Mouse (Mus musculus): ENCODE data around the gene Svs2. TPM values are rescaled to one million over a fixed set of nuclear protein-coding genes. Genes with fewer than 3 reads are reported as not detected.
A peak's percentile ranks its signal among the peaks of the same experiment; 100 is the strongest.

Svs2 gene
- total and polyA plus RNA-seq, 2 experiments from 2014 or later: not detected

DNA sequence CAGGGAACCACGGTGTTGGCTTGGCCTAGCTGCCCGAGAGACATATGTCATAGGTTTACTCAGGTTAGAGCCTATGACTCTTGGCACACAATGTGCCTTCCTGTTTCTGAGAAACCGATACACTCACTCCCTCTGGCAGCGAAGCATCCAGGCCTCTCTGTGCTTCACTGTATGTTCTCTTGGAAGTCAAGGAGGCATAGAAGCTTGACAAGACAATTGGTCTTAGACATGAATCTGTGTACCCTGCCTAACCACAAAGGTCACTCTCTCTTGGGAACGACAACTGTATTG lies 41.6 kb downstream of the Svs2 start:
- no peak for TF ChIP-seq CTCF (IDR thresholded peaks at IDR 0.05)
- no peaks in the 10 kb centered on the region for H3K36me3 ChIP-seq (ENCODE audit: insufficient read depth, low read length)
- no peaks in the 10 kb centered on the region for H3K4me1 ChIP-seq (ENCODE audit: insufficient read depth, low read length)
- H3K4me2 ChIP-seq (ENCODE audit: low read depth, low read length, poor library complexity, severe bottlenecking): no peak overlapping the region
- 93% methylated on average over 5 of the region's 5 CpGs for WGBS
- H3K9ac ChIP-seq (replicated peaks; ENCODE audit: low read length, poor library complexity, severe bottlenecking): no peak overlapping the region
- H3K4me3 ChIP-seq (ENCODE audit: low read depth, low read length): no peak overlapping the region
- H3K27me3 ChIP-seq (ENCODE audit: insufficient read depth, low read length): no peaks in the 10 kb centered on the region
- no peaks in the 10 kb centered on the region for H3K9me3 ChIP-seq (ENCODE audit: low read length)
- H3K27ac ChIP-seq (ENCODE audit: low read depth, low read length): no peak overlapping the region
- ATAC-seq (ENCODE audit: low FRiP score) (no peak), DNase-seq (ENCODE audit: low spot score) (no peak)

DNA sequence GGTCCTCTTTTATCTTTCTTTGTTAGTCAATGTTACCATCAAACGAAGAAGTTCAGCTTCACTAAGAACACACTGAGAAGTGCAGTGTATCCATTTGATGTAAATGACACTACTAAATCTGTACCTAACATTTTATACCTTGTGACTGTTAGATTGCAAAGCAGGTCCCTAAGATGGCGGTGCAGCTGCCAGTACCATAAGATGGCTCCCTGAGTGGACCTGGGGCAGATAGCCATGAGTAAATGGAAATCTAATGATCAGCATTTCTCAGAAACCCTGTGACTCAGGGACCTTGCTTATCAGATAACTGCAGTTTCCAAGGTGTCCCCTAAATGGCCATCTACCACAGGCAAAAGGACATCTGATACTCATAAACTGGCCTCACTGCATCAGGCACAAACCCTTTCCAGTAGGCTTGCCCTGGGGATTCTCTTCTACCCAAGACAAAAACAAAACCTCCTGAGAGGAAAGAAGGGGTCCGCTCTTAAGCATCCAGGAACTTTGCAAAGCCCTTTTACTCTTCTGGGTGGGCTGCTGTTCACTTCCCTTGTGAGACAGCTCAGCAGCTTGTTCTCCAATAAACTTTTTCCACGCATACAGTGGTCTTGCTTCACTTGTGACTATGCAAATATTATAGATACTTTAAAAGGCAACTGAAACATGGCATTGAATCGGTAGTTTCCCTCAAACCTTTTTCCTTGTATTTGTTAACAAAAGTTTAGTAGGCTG lies 42.1 kb downstream of the Svs2 start:
- no peaks in the 10 kb centered on the region for H3K4me1 ChIP-seq (ENCODE audit: insufficient read depth, low read length)
- no peak for ATAC-seq (ENCODE audit: low FRiP score)
- no peaks in the 10 kb centered on the region for H3K27me3 ChIP-seq (ENCODE audit: insufficient read depth, low read length)
- H3K9me3 ChIP-seq (ENCODE audit: low read length): no peaks in the 10 kb centered on the region
- H3K4me3 ChIP-seq (ENCODE audit: low read depth, low read length): no peak overlapping the region
- no peaks in the 10 kb centered on the region for H3K36me3 ChIP-seq (ENCODE audit: insufficient read depth, low read length)
- no peak for TF ChIP-seq CTCF (IDR thresholded peaks at IDR 0.05)
- 89% methylated on average over 5 of the region's 5 CpGs for WGBS
- no peak overlapping the region for H3K27ac ChIP-seq (ENCODE audit: low read depth, low read length)
- no peak overlapping the region for H3K9ac ChIP-seq (replicated peaks; ENCODE audit: low read length, poor library complexity, severe bottlenecking)
- DNase-seq (ENCODE audit: low spot score): no peak
- H3K4me2 ChIP-seq (ENCODE audit: low read depth, low read length, poor library complexity, severe bottlenecking): no peak overlapping the region

DNA sequence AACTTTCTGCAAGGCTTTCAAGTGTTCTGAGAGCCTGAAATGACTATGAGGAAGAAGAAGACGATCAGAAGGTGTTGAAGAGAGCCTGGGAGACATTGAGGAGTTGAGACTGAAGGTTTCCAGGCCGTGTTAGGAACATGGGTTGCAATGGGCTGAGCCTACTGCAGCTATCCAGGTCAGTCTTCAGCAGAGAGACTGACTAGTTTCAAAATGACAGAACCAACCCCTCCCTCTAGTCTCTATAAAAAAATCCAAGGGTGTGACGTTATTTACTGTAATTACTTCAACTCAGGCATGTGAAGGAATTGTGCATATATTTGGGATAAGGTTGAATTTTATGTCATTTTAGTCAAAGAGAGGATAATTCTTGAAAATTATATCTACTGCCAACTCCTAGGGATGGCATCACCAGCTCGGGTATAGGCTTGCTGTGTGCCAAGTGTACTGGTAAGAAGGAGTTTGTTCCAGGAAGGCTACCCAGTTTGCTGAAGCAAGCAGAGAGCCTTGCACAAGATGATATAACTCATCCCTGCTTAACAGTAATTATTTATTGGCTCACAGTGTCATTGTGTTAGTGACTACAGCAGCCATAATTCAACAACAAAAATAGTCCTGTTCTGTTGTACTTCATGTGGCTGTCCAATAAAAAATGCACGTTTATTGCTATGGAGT lies 43.2 kb downstream of the Svs2 start:
- Histone ChIP-seq H3K9me3 (ENCODE audit: low read length) (no peaks in the 10 kb centered on the region), H3K27ac (ENCODE audit: low read depth, low read length) (no peak overlapping the region), H3K27me3 (ENCODE audit: insufficient read depth, low read length) (no peaks in the 10 kb centered on the region), H3K4me1 (ENCODE audit: insufficient read depth, low read length) (no peaks in the 10 kb centered on the region), H3K9ac (replicated peaks; ENCODE audit: low read length, poor library complexity, severe bottlenecking) (no peak overlapping the region), H3K4me3 (ENCODE audit: low read depth, low read length) (no peak overlapping the region), H3K36me3 (ENCODE audit: insufficient read depth, low read length) (no peaks in the 10 kb centered on the region), H3K4me2 (ENCODE audit: low read depth, low read length, poor library complexity, severe bottlenecking) (no peak overlapping the region)
- WGBS: 82% methylated on average over 5 of the region's 5 CpGs
- no peak for TF ChIP-seq CTCF (IDR thresholded peaks at IDR 0.05)
- DNase-seq (ENCODE audit: low spot score) (no peak), ATAC-seq (ENCODE audit: low FRiP score) (no peak)

DNA sequence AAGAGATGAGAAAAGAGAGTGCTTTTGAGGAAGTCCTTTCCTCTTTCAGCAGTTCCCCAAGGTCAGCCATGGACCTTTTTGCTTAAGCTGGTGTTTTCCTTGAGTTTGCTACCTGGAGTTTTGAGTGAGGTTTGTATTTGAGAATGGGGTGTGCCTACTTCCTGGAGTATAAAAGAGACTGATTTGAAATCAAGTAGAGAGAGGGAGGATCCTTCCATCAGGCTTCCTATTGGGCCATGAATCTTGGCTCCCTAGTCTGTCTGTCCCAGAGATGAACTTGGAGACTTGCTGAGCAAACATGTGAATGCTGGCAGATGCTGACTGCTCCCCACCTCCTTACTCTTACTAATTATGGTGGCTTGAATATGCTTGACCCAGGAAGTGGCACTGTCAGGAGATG lies 46.0 kb downstream of the Svs2 start:
- no peak overlapping the region for H3K9ac ChIP-seq (replicated peaks; ENCODE audit: low read length, poor library complexity, severe bottlenecking)
- no peak for ATAC-seq (ENCODE audit: low FRiP score)
- H3K27ac ChIP-seq (ENCODE audit: low read depth, low read length): no peak overlapping the region
- no peak overlapping the region for H3K4me3 ChIP-seq (ENCODE audit: low read depth, low read length)
- H3K9me3 ChIP-seq (ENCODE audit: low read length): no peaks in the 10 kb centered on the region
- no peaks in the 10 kb centered on the region for H3K4me1 ChIP-seq (ENCODE audit: insufficient read depth, low read length)
- no peak for DNase-seq (ENCODE audit: low spot score)
- H3K4me2 ChIP-seq (ENCODE audit: low read depth, low read length, poor library complexity, severe bottlenecking): no peak overlapping the region
- H3K27me3 ChIP-seq (ENCODE audit: insufficient read depth, low read length): no peaks in the 10 kb centered on the region
- H3K36me3 ChIP-seq (ENCODE audit: insufficient read depth, low read length): no peaks in the 10 kb centered on the region
- no peak for TF ChIP-seq CTCF (IDR thresholded peaks at IDR 0.05)

GRCm38 (mm10) chr2:164190576-164190975 lies 47.7 kb downstream of the Svs2 start, which contains the start of gene Wfdc12:
TSS of gene Wfdc12 (minus strand) at chr2:164190608.
- Histone ChIP-seq H3K27ac (ENCODE audit: low read depth, low read length) (no peak within 1 kb of the TSS), H3K9me3 (ENCODE audit: low read length) (no peaks in the 10 kb centered on the region), H3K36me3 (ENCODE audit: insufficient read depth, low read length) (no peaks in the 10 kb centered on the region), H3K4me3 (ENCODE audit: low read depth, low read length) (no peak within 1 kb of the TSS), H3K4me2 (ENCODE audit: low read depth, low read length, poor library complexity, severe bottlenecking) (no peak within 1 kb of the TSS), H3K27me3 (ENCODE audit: insufficient read depth, low read length) (no peaks in the 10 kb centered on the region), H3K9ac (replicated peaks; ENCODE audit: low read length, poor library complexity, severe bottlenecking) (no peak within 1 kb of the TSS), H3K4me1 (ENCODE audit: insufficient read depth, low read length) (no peaks in the 10 kb centered on the region)
- ATAC-seq (ENCODE audit: low FRiP score) (no peak), DNase-seq (ENCODE audit: low spot score) (no peak)
- no peak for TF ChIP-seq CTCF (IDR thresholded peaks at IDR 0.05)
- 85% methylated on average over 6 of the region's 6 CpGs for WGBS

DNA sequence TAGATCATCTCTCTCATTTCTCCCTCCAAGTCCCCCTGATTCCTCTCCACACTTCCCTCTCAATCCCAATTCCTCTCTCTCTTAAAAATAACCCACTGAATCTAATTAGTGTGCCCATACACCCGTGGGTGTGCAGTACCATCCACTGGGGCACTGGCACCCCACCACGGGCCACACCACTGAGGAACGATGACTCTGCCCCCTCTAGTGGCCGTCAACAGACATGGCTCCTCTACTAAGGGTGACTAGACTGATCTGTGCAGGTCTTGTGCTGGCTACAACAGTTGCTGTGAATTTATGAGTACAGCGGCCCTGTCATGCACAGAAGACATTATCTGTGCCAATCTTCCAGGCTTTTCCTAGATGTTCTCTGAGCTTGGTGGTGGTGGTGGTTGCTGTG lies 49.5 kb downstream of the Svs2 start:
- no peak overlapping the region for H3K4me2 ChIP-seq (ENCODE audit: low read depth, low read length, poor library complexity, severe bottlenecking)
- no peaks in the 10 kb centered on the region for H3K4me1 ChIP-seq (ENCODE audit: insufficient read depth, low read length)
- no peaks in the 10 kb centered on the region for H3K36me3 ChIP-seq (ENCODE audit: insufficient read depth, low read length)
- WGBS: 29% methylated on average over 5 of the region's 5 CpGs
- DNase-seq (ENCODE audit: low spot score) (no peak), ATAC-seq (ENCODE audit: low FRiP score) (no peak)
- no peak overlapping the region for H3K9ac ChIP-seq (replicated peaks; ENCODE audit: low read length, poor library complexity, severe bottlenecking)
- no peaks in the 10 kb centered on the region for H3K9me3 ChIP-seq (ENCODE audit: low read length)
- no peak overlapping the region for H3K27ac ChIP-seq (ENCODE audit: low read depth, low read length)
- no peaks in the 10 kb centered on the region for H3K27me3 ChIP-seq (ENCODE audit: insufficient read depth, low read length)
- no peak overlapping the region for H3K4me3 ChIP-seq (ENCODE audit: low read depth, low read length)
- peak; percentile 53 for TF ChIP-seq CTCF (IDR thresholded peaks at IDR 0.05)

Other genes starting within 250 kb of the Svs2 start
- gene Ywhab, start 243.5 kb downstream of the Svs2 start, total RNA-seq (2014; rRNA removed): 160 and 223 TPM in 2 replicates
- gene Ywhab, start 243.5 kb downstream of the Svs2 start, polyA plus RNA-seq (2015; fragmentation: Nextera tagmentation; extraction: Ambion mirVana): 649 and 656 TPM in 2 replicates
- gene Pabpc1l, start 213.0 kb downstream of the Svs2 start, total RNA-seq (2014; rRNA removed): 0.22 TPM in 1 of 2 replicates, not detected in the other
- gene Pabpc1l, start 213.0 kb downstream of the Svs2 start, polyA plus RNA-seq (2015; fragmentation: Nextera tagmentation; extraction: Ambion mirVana): 2.0 and 2.8 TPM in 2 replicates
- 24.6 and 28.3 TPM in 2 replicates for gene Stk4, start 168.1 kb downstream of the Svs2 start, total RNA-seq (2014; rRNA removed)
- gene Stk4, start 168.1 kb downstream of the Svs2 start, polyA plus RNA-seq (2015; fragmentation: Nextera tagmentation; extraction: Ambion mirVana): 11.1 and 13.7 TPM in 2 replicates
- gene Tomm34, start 167.3 kb downstream of the Svs2 start, total RNA-seq (2014; rRNA removed): 32.4 and 34.7 TPM in 2 replicates
- gene Tomm34, start 167.3 kb downstream of the Svs2 start, polyA plus RNA-seq (2015; fragmentation: Nextera tagmentation; extraction: Ambion mirVana): 45.3 and 46.7 TPM in 2 replicates
- gene Kcns1, start 67.4 kb downstream of the Svs2 start, total RNA-seq (2014; rRNA removed): 10.1 and 15.6 TPM in 2 replicates
- 3.8 and 4.3 TPM in 2 replicates for gene Kcns1, start 67.4 kb downstream of the Svs2 start, polyA plus RNA-seq (2015; fragmentation: Nextera tagmentation; extraction: Ambion mirVana)
- gene Wfdc5, start 55.7 kb downstream of the Svs2 start, total RNA-seq (2014; rRNA removed): not detected in 2 replicates
- gene Wfdc5, start 55.7 kb downstream of the Svs2 start, polyA plus RNA-seq (2015; fragmentation: Nextera tagmentation; extraction: Ambion mirVana): not detected in 2 replicates
- not detected in 2 replicates for gene Wfdc12, start 47.9 kb downstream of the Svs2 start, total RNA-seq (2014; rRNA removed)
- not detected in 2 replicates for gene Wfdc12, start 47.9 kb downstream of the Svs2 start, polyA plus RNA-seq (2015; fragmentation: Nextera tagmentation; extraction: Ambion mirVana)
- not detected in 2 replicates for gene Wfdc15a, start 38.3 kb downstream of the Svs2 start, total RNA-seq (2014; rRNA removed)
- gene Wfdc15a, start 38.3 kb downstream of the Svs2 start, polyA plus RNA-seq (2015; fragmentation: Nextera tagmentation; extraction: Ambion mirVana): not detected in 2 replicates
- gene Wfdc15b, start 16.8 kb downstream of the Svs2 start, total RNA-seq (2014; rRNA removed): not detected in 2 replicates
- gene Wfdc15b, start 16.8 kb downstream of the Svs2 start, polyA plus RNA-seq (2015; fragmentation: Nextera tagmentation; extraction: Ambion mirVana): not detected in 2 replicates
- not detected in 2 replicates for gene Svs3b, start 18.2 kb upstream of the Svs2 start, total RNA-seq (2014; rRNA removed)
- not detected in 2 replicates for gene Svs3b, start 18.2 kb upstream of the Svs2 start, polyA plus RNA-seq (2015; fragmentation: Nextera tagmentation; extraction: Ambion mirVana)
- not detected in 2 replicates for gene Svs4, start 40.0 kb upstream of the Svs2 start, total RNA-seq (2014; rRNA removed)
- not detected in 2 replicates for gene Svs4, start 40.0 kb upstream of the Svs2 start, polyA plus RNA-seq (2015; fragmentation: Nextera tagmentation; extraction: Ambion mirVana)
- not detected in 2 replicates for gene Svs3a, start 50.8 kb upstream of the Svs2 start, total RNA-seq (2014; rRNA removed)
- not detected in 2 replicates for gene Svs3a, start 50.8 kb upstream of the Svs2 start, polyA plus RNA-seq (2015; fragmentation: Nextera tagmentation; extraction: Ambion mirVana)
- gene Svs6, start 78.3 kb upstream of the Svs2 start, total RNA-seq (2014; rRNA removed): not detected in 2 replicates
- not detected in 2 replicates for gene Svs6, start 78.3 kb upstream of the Svs2 start, polyA plus RNA-seq (2015; fragmentation: Nextera tagmentation; extraction: Ambion mirVana)
- not detected in 2 replicates for gene Svs5, start 94.3 kb upstream of the Svs2 start, total RNA-seq (2014; rRNA removed)
- not detected in 2 replicates for gene Svs5, start 94.3 kb upstream of the Svs2 start, polyA plus RNA-seq (2015; fragmentation: Nextera tagmentation; extraction: Ambion mirVana)
- gene Slpi, start 150.6 kb upstream of the Svs2 start, total RNA-seq (2014; rRNA removed): not detected in 2 replicates
- 0.27 and 0.36 TPM in 2 replicates for gene Slpi, start 150.6 kb upstream of the Svs2 start, polyA plus RNA-seq (2015; fragmentation: Nextera tagmentation; extraction: Ambion mirVana)
- gene Rbpjl, start 164.7 kb upstream of the Svs2 start, total RNA-seq (2014; rRNA removed): 0.77 TPM in 1 of 2 replicates, not detected in the other
- 0.04 TPM in 1 of 2 replicates, not detected in the other for gene Rbpjl, start 164.7 kb upstream of the Svs2 start, polyA plus RNA-seq (2015; fragmentation: Nextera tagmentation; extraction: Ambion mirVana)
- 1.9 and 2.0 TPM in 2 replicates for gene Matn4, start 166.7 kb upstream of the Svs2 start, total RNA-seq (2014; rRNA removed)
- 1.9 and 2.1 TPM in 2 replicates for gene Matn4, start 166.7 kb upstream of the Svs2 start, polyA plus RNA-seq (2015; fragmentation: Nextera tagmentation; extraction: Ambion mirVana)
- gene Sdc4, start 205.4 kb upstream of the Svs2 start, total RNA-seq (2014; rRNA removed): 13.8 and 20.3 TPM in 2 replicates
- gene Sdc4, start 205.4 kb upstream of the Svs2 start, polyA plus RNA-seq (2015; fragmentation: Nextera tagmentation; extraction: Ambion mirVana): 18.3 and 19.3 TPM in 2 replicates
- 194 and 206 TPM in 2 replicates for gene Sys1, start 218.5 kb upstream of the Svs2 start, total RNA-seq (2014; rRNA removed)
- gene Sys1, start 218.5 kb upstream of the Svs2 start, polyA plus RNA-seq (2015; fragmentation: Nextera tagmentation; extraction: Ambion mirVana): 103 and 108 TPM in 2 replicates
- gene Gm20458, start 222.5 kb upstream of the Svs2 start, total RNA-seq (2014; rRNA removed): 4.7 and 15.0 TPM in 2 replicates
- 6.9 and 7.2 TPM in 2 replicates for gene Gm20458, start 222.5 kb upstream of the Svs2 start, polyA plus RNA-seq (2015; fragmentation: Nextera tagmentation; extraction: Ambion mirVana)
- not detected in 2 replicates for gene Trp53tg5, start 235.3 kb upstream of the Svs2 start, total RNA-seq (2014; rRNA removed)
- not detected in 2 replicates for gene Trp53tg5, start 235.3 kb upstream of the Svs2 start, polyA plus RNA-seq (2015; fragmentation: Nextera tagmentation; extraction: Ambion mirVana)
- 21.1 and 26.7 TPM in 2 replicates for gene Dbndd2, start 247.6 kb upstream of the Svs2 start, total RNA-seq (2014; rRNA removed)
- 24.8 and 25.4 TPM in 2 replicates for gene Dbndd2, start 247.6 kb upstream of the Svs2 start, polyA plus RNA-seq (2015; fragmentation: Nextera tagmentation; extraction: Ambion mirVana)